Mouse (Mus musculus) layer of hippocampus, postnatal 10 days (tissue): ENCODE measurements around the gene Creg1. TPM values are rescaled to one million over a fixed set of nuclear protein-coding genes. Genes with fewer than 3 reads are reported as not detected.

Experiments
- total RNA-seq, 2 experiments: library from RNA; stranded (reverse); gene quantifications; 2 replicates each; pipeline ENCODE4 v1.2.3; 2021

Creg1 gene
- total RNA-seq, 2 experiments from 2014 or later, result 18.7 to 23.7 TPM

Other genes starting within 250 kb of the Creg1 start
- 10 to 100 TPM; 78.4 to 83.3 TPM for gene Mpzl1, start 129.2 kb upstream of the Creg1 start, total RNA-seq
- gene Rcsd1, start 54.0 kb upstream of the Creg1 start, total RNA-seq, result 1 to 10 TPM; 6.8 to 6.9 TPM
- under 1 TPM; 0.20 to 0.25 TPM for gene Cd247, start 24.9 kb downstream of the Creg1 start, total RNA-seq
- 10 to 100 TPM; 18.6 to 22.2 TPM for gene Pou2f1, start 238.9 kb downstream of the Creg1 start, total RNA-seq